Mouse (Mus musculus): ENCODE measurements around the gene Unc13c. TPM values are rescaled to one million over a fixed set of nuclear protein-coding genes. Genes with fewer than 3 reads are reported as not detected.

The Unc13c gene
- polyA plus RNA-seq, 1 experiment: not detected

DNA sequence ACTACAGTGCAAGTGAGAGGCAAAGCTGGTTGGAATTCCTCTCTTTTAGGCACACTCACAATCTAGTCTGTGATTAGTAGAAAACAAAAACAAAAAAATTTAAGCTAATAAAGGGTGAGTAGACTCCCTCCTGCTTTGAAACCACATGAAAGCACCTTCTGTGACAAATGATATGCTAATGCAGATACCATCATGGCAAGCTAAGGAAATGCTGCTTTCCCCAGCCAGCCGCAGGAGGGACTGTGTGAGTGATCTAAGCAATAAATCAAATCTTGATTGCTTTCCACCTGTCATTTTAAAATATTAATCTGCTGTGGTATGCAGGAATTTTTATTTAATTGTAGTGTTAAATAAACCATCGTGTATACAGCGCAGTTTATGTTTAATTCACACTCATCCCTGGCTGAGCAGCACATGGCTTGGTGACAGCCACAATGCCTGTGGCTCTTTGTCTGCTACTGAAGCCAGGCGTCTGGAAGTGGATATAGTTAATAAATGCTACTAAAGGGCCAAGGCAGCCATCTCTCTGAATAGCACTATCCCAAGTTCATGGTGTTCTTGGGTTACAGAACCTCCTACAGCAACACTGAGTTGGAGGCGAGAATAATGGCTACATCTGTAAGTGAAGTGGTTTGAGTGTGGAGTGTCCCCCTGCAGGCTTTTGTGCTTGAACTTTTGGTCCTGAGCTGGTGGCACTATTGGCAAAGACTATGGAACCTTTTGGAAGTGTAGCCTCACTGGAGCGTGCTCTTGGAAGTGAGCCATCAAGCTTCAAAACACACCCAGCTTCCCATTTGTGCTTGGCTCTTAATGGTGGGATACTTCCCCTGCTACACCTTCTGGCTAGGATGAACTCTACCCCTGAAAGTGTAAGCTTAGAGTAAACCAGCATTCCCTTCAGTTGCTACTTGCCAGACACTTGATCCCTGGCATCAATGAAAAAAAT is 242.8 kb downstream of the Unc13c start:
- no peak for TF ChIP-seq GATA1 (IDR thresholded peaks at IDR 0.05; ENCODE audit: low read length)

DNA sequence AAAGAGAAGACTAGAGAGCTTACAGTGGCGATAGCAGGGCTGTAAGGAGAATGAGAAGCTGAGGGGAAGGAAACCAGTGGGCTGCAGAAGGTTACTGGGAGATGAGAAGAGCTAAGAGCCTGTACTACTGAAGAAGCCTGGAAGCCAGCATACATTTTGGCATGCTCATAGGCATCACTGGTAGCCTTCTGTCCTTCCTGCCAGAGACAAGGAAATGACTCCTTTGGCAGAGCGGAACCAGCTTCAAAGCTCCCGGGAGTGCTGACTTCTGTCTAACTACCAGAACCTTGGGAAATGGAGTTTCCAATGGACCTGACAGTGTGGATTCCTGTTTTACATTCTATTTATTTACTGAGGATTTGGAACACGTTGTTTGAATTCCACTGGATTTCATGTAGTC is 244.0 kb downstream of the Unc13c start:
- no peak for TF ChIP-seq GATA1 (IDR thresholded peaks at IDR 0.05; ENCODE audit: low read length)

DNA sequence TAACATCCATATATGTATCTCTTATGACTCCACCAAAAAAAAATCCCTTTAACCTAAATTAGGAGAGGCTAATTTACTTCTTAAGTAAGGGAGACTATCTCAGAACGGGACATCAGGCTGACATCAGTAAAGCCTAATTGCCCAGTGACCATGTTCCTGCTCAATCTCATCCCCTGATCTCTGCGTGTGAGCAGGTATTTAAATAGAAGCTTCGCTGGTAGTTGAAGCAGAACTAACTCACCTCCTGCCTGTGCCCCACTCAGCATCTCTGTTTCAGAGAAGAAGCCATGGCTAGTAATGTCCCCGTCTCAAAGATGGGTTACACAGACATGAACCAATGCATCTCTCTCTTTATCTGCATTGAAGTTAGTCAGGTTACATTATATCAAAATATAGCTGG is 255.3 kb downstream of the Unc13c start:
- no peak for TF ChIP-seq GATA1 (IDR thresholded peaks at IDR 0.05; ENCODE audit: low read length)

DNA sequence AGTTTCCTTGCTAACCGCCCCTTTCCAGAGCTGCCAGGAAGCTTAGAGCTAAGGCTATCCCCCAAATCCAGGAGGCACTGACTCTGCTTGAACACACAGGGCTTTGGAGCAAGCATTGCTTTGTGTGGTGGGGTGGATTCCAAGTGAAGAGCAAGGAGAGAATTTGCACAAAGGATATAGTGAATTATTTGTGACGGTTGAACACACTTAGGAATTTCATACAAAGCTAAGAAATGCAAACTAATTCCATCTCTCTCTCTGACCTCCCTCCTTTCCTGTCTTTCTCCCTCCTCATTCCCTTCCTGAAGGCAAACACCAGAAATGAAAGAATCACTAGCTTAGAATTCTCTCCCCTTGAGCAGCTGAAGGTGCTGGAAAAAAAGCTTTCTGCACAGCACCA is 271.7 kb downstream of the Unc13c start:
- TF ChIP-seq GATA1 (IDR thresholded peaks at IDR 0.05; ENCODE audit: low read length): no peak

DNA sequence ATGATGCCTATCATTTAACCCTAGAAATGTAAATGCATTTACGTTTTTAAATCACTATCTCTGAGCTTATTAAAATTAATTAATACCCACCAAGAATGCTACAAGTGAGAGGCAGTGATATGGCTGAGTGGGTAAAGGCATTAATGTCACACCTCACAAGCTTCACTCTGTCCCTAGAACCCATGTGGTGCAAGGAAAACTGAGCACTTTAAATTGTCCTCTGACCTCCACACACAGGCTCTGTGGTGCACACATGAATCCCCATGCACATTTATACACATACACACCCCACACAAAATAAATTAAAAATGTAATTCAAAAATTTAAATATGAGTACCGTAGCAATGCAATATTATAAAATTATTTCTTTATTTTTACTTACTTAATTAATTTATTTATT is 287.2 kb downstream of the Unc13c start:
- TF ChIP-seq GATA1 (IDR thresholded peaks at IDR 0.05; ENCODE audit: low read length): no peak

DNA sequence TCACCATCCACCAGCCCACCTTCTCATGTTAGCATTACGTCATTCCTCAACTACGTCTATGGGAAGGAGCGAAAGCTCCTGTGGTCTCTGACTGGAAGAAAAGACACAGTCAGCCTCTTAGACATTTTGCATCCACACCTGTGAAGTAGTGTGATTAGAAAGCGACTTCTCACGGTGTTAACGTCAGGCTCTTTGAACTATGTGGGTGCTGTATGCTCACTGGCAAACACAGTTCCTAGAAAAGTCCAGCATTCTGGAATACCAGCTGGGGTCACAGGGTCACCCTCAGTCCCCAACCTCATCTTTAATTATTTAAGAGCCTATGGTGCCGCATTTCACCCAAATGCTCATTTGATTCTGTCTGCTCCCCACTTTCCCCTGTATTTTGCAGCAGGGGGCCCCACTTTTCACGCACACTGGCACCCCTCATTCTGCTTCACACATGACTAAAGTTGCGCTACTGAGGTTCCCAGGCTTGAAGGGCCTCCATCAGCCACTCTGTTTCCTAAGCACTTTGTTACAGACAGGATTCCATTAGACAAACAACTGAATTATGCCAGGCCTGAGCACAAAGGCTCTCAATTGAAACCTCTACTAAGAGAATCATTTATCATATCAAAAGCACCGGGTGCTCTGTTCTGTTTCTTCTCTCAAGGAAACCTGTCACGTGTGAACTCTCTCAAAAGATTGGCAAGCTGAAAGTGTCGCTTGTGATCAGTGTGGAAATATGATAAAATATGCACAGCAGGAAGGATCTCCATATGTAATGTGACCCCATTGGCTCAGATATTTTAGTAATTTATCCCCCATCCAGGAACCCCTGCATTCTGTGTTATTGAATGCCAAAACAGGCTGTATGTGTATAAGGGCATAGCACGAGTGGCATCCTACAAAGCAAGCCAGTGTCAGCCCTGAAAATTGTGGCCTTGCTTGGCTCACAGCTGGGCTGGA is 287.9 kb downstream of the Unc13c start:
- TF ChIP-seq GATA1 (IDR thresholded peaks at IDR 0.05; ENCODE audit: low read length): no peak

DNA sequence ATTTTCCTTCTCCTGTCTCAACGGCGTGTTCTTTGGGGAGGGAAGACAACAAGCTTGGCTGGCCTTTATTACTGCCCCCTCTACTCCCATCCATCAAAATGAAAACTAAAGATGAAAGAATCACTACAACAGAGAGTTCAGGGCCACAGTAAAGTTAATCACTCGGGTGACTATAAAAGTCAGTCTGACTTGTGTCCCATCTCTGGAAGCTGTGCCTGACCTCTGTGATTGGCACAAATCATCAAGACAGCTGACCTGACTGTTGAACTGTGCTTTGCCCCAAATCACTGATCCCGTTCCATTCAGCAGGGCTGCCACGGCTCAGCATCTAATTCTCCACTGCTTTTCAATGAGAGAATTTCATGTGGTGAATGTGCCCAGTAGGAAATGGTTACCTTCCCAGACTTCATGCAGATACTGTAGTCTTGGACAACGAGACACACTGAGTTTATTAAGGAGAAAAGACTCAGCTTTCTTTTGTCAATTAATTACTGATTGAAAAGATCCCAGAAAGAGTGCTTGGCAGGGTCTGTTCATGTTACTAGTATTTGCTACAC is 297.0 kb downstream of the Unc13c start:
- TF ChIP-seq GATA1 (IDR thresholded peaks at IDR 0.05; ENCODE audit: low read length): no peak

DNA sequence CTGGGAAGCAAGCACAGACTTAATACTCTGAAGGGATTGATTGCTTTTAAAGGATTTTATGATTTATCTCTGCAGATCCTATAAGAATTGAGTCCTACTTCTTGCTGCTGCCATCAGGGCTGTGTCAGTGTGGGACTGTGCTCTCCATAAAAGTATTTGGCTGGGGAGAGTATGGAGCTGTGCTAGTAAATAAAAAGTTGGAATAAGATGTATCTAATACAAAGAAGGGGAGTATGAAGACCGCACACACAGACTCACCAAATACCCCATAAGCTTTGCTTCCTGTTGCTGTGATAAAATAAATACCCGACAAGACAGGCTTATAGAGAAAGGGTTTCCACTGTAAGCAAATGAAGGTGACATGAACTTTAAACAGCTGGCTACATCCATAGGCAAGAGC is 298.7 kb downstream of the Unc13c start:
- TF ChIP-seq GATA1 (IDR thresholded peaks at IDR 0.05; ENCODE audit: low read length): no peak

DNA sequence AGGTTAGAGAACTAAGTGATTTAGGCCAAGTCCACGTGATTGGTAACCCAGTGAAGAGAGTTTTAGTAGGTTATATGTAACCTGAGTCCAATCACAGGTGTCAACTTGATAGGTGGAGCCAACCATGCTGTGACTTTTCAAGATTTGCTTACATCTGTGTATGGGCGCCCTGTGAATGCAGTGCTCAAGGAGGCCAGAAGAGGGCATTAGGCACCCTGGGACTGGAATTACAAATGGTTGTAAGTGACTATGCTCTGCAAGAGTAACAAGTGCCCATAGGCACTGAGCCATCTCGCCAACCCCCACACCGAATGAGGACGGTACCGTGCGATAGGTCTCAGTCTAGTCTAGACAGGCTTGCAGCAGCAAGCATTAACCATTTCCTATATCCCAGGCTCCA is 305.9 kb downstream of the Unc13c start:
- TF ChIP-seq GATA1 (IDR thresholded peaks at IDR 0.05; ENCODE audit: low read length): no peak

DNA sequence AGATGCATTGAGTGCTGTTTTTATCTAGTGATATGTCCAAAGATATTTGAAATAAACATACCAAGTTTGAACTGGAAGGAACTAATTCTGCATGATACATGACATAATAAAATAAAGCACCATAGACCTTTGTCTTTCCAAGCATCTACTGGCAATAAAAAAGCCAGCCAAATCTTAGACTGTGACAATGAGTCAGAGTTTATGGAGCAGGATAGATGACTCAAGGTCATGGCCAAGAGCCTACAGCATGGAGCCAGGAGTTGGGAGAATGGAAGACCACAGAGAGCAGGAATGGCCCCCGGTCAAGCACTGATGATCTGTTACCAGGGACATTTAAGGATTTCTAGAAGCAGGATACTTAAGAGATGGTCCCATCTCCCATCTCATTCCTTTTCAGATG is 319.7 kb downstream of the Unc13c start:
- no peak for TF ChIP-seq GATA1 (IDR thresholded peaks at IDR 0.05; ENCODE audit: low read length)

DNA sequence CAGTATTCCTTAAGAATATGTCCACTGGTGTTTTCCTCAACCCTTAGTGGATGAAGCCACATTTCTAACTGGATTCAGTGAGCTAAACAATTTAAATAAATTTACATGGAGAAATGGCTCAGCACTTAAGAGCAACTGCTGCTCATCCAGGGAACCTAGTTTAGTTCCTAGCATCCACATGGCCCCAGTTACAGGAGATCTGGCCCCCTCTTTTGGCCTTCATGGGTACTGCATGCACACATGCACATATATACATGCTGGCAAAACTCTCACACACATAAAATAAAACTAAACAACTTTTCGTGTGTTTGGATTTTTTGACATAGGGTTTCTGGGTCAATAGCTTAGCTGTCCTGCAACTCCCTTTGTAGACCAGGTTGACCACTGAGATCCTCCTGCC is 330.6 kb downstream of the Unc13c start:
- no peak for TF ChIP-seq GATA1 (IDR thresholded peaks at IDR 0.05; ENCODE audit: low read length)

DNA sequence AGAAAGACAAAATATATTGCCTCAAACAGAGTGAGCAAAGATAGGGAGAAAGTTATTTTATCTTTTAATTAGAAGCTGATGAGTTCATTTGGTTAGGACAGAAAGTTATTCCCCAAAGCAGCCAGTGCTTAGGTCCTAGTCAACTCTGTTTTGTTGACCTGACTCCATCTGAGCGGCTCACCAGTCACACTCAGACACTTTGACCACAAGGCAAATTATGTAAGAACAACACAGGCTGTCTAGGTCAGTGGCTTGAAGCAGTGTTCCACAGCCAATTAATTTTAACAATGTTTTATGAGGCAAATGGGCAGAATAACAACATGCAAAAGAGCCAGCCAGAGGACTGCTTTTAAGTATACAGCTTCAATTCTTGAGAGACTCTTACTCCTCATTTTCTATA is 343.6 kb downstream of the Unc13c start:
- TF ChIP-seq GATA1 (IDR thresholded peaks at IDR 0.05; ENCODE audit: low read length): no peak

DNA sequence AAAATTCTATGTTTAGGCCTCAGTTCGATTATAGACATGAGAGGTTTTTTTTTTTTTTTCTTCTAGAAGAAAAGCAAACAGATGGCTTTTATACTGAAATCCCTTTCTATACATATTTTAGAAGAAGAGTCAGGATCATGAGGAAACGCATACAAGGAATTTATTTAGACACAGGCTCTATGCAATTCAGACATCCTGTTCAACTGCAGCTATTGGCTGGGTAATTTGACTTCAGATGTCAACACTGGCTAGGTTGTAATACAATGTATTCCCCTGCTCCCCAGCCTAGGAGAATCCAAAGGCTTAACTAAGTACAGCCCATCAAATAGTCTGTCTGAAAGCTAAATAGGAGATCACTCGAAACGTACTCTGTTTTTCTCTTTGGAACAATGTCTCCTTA is 355.9 kb downstream of the Unc13c start:
- no peak for TF ChIP-seq GATA1 (IDR thresholded peaks at IDR 0.05; ENCODE audit: low read length)

DNA sequence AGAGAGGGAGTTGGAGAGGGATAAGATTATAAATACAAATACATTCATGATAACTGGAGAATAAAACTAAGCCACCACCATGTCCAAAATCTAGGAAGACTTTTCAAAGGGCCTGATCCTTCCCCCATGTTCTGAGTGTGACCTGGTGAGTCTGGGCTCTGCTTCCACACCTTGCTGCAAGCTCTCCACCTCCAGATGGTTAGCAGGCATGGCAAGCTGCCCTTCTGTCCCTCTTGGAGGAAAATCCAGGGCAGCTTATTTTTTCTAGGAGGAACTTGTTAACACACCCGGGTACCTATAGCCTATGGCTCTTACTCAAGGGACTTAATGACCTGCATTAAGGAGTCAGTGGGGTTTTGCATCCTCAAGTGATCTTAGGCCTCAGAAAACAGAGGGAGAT is 364.8 kb downstream of the Unc13c start:
- no peak for TF ChIP-seq GATA1 (IDR thresholded peaks at IDR 0.05; ENCODE audit: low read length)

DNA sequence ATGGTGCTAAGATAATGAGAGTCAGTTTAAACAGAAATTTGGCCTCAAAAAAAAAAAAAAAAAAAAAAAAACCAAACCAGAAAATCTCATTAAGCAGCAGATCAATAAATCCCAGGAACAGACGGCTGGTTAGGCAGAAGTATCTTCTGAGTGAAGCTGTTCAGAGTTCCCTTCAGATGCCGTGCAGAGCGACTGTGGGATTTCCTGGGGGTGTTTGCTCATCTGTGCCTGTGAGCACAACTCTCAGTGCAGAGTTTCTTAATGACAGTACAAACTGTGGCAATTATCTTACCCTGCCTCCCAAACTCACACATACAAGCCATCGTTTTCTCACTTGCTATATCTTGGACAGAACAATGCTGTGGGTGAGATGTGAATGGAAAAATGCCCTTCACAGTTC is 403.2 kb downstream of the Unc13c start:
- TF ChIP-seq GATA1 (IDR thresholded peaks at IDR 0.05; ENCODE audit: low read length): no peak

DNA sequence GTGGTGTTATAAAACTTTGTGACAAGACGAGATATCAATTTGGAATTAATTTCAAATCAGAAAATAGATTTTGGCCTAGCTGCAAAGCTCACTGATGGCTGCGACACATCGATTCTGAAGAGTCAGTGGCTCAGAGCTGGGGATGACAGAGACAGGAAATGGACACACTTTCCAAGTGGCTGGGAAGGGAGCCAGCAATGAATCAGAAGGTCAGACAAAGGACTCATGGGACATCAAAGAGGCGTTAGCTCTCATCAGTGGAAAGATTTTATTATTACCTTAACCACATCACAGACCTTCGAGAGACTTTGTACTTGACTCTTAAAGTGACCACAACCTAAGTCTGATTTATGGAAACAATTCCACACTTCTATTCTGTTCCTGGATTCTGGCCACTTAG is 408.7 kb downstream of the Unc13c start:
- no peak for TF ChIP-seq GATA1 (IDR thresholded peaks at IDR 0.05; ENCODE audit: low read length)
